Mouse (Mus musculus) liver, adult 2 months (tissue): Measurements from ENCODE around the gene Srcin1.

Experiments used
- CTCF ChIP-seq: fragments of 200-500 bp; IDR thresholded peaks from 2 replicates; pipeline ENCODE4 v1.5.1; 2011; ENCODE audit warnings: low read depth, low read length, control low read depth
- POLR2A ChIP-seq: fragments of 200-500 bp; IDR thresholded peaks from 2 replicates; pipeline ENCODE4 v1.6.1; 2011; ENCODE audit warnings: low read length, control low read depth; ENCODE audit not compliant: insufficient read depth; ENCODE audit errors: extremely low read depth

DNA sequence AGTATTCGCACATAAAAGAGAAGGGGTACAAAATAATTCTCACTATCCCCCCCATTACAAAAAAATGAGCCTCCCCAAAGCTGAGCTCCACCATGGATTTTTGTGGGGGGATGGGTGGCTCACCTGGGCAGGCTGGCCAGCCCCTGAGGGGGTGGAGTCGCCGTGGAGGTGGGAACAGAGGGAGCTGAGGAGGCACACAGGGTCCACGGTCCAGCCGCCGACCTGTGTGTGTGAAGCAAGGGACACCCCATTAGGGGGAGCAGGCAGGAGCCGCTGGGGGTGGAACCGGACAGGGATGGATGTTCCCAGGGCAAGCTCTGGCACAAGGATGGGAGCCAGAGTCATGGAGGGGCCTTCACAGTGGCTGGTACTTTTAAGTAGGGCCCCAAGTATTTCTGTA is 27.2 kb downstream of the Srcin1 start:
- TF ChIP-seq CTCF = no peak
- TF ChIP-seq POLR2A = no peak
